Comparison of ENCODE assay signal across 21 mouse cellular contexts in genomic region chrX:140303731-140304130, GRCm38 (mm10). TPM values are rescaled to one million over a fixed set of nuclear protein-coding genes. Genes with fewer than 3 reads are reported as not detected.
DNase-seq lines count a peak whose midpoint lies in the region; ATAC-seq and TF ChIP-seq lines count a peak whose summit lies in the region.
"Had no signal": no experiment of that assay in that cellular context is flagged by ENCODE, and none has a peak within 500 bp of the region (broad histone marks: within the 10 kb centered on the region; RNA-seq: fewer than 3 reads in every experiment).

No protein-coding gene starts in this region.

- no peaks in the 10 kb centered on the region for H3K9me3 ChIP-seq in embryonic facial prominence, embryonic 11.5 days (replicated peaks; ENCODE audit: control insufficient read depth, low read length)
- H3K9me3 ChIP-seq in embryonic facial prominence, embryonic 10.5 days = no peaks in the 10 kb centered on the region
- H3K9me3 ChIP-seq in midbrain, postnatal 0 days (ENCODE audit: low read length) = no peaks in the 10 kb centered on the region
- H3K9me3 ChIP-seq in midbrain, embryonic 10.5 days (replicated peaks) = no peaks in the 10 kb centered on the region
- no peaks in the 10 kb centered on the region for H3K9me3 ChIP-seq in limb, embryonic 13.5 days
- H3K9me3 ChIP-seq: forebrain, embryonic 13.5 days; heart, embryonic 12.5 days; hindbrain, embryonic 10.5 days; intestine, embryonic 15.5 days had no signal

- 40% methylated on average over 4 of the region's 4 CpGs for WGBS in embryonic facial prominence, embryonic 11.5 days
- 53% methylated on average over 4 of the region's 4 CpGs for WGBS in embryonic facial prominence, embryonic 10.5 days
- WGBS in midbrain, postnatal 0 days = 66% methylated on average over 4 of the region's 4 CpGs
- 74% methylated on average over 4 of the region's 4 CpGs for WGBS in midbrain, embryonic 10.5 days
- WGBS in limb, embryonic 13.5 days = 37% methylated on average over 4 of the region's 4 CpGs

- no peak overlapping the region for H3K27ac ChIP-seq in embryonic facial prominence, embryonic 11.5 days (replicated peaks; ENCODE audit: low read depth, low read length)
- no peak overlapping the region for H3K27ac ChIP-seq in embryonic facial prominence, embryonic 10.5 days (replicated peaks)
- H3K27ac ChIP-seq in midbrain, postnatal 0 days (ENCODE audit: low read depth, low read length) = no peak overlapping the region
- no peak overlapping the region for H3K27ac ChIP-seq in midbrain, embryonic 10.5 days (replicated peaks)
- no peak overlapping the region for H3K27ac ChIP-seq in limb, embryonic 13.5 days
- H3K27ac ChIP-seq: forebrain, embryonic 13.5 days; gastrocnemius, adult 2 months; hindbrain, embryonic 10.5 days; intestine, embryonic 15.5 days had no signal

- H3K4me1 ChIP-seq in embryonic facial prominence, embryonic 11.5 days (ENCODE audit: control insufficient read depth, insufficient read depth, low read length) = no peaks in the 10 kb centered on the region
- no peaks in the 10 kb centered on the region for H3K4me1 ChIP-seq in embryonic facial prominence, embryonic 10.5 days
- no peaks in the 10 kb centered on the region for H3K4me1 ChIP-seq in midbrain, postnatal 0 days (ENCODE audit: insufficient read depth, low read length)
- no peaks in the 10 kb centered on the region for H3K4me1 ChIP-seq in midbrain, embryonic 10.5 days
- H3K4me1 ChIP-seq in limb, embryonic 13.5 days = no peaks in the 10 kb centered on the region
- H3K4me1 ChIP-seq: forebrain, embryonic 13.5 days; heart, embryonic 12.5 days; hindbrain, embryonic 10.5 days; intestine, embryonic 15.5 days had no signal

- no peaks in the 10 kb centered on the region for H3K36me3 ChIP-seq in embryonic facial prominence, embryonic 11.5 days (replicated peaks; ENCODE audit: control insufficient read depth, insufficient read depth, low read depth, low read length)
- H3K36me3 ChIP-seq in embryonic facial prominence, embryonic 10.5 days (replicated peaks) = no peaks in the 10 kb centered on the region
- H3K36me3 ChIP-seq in midbrain, postnatal 0 days (ENCODE audit: insufficient read depth, low read length) = no peaks in the 10 kb centered on the region
- no peaks in the 10 kb centered on the region for H3K36me3 ChIP-seq in midbrain, embryonic 10.5 days
- H3K36me3 ChIP-seq in limb, embryonic 13.5 days = no peaks in the 10 kb centered on the region
- H3K36me3 ChIP-seq: heart, embryonic 12.5 days; hindbrain, embryonic 10.5 days; intestine, embryonic 15.5 days had no signal

- no peak overlapping the region for H3K4me3 ChIP-seq in embryonic facial prominence, embryonic 11.5 days (ENCODE audit: low read depth, low read length)
- no peak overlapping the region for H3K4me3 ChIP-seq in embryonic facial prominence, embryonic 10.5 days
- no peak overlapping the region for H3K4me3 ChIP-seq in midbrain, postnatal 0 days (ENCODE audit: low read depth, low read length)
- no peak overlapping the region for H3K4me3 ChIP-seq in midbrain, embryonic 10.5 days
- H3K4me3 ChIP-seq in limb, embryonic 13.5 days = no peak overlapping the region
- H3K4me3 ChIP-seq: forebrain, embryonic 13.5 days; gastrocnemius, adult 2 months; heart, embryonic 12.5 days; hindbrain, embryonic 10.5 days; intestine, embryonic 15.5 days had no signal

- no peak overlapping the region for H3K4me2 ChIP-seq in embryonic facial prominence, embryonic 11.5 days (ENCODE audit: low read depth, low read length)
- H3K4me2 ChIP-seq in midbrain, postnatal 0 days (ENCODE audit: low read depth, low read length, poor library complexity, severe bottlenecking) = no peak overlapping the region
- no peak overlapping the region for H3K4me2 ChIP-seq in limb, embryonic 13.5 days (replicated peaks)
- H3K4me2 ChIP-seq: forebrain, embryonic 13.5 days; heart, embryonic 12.5 days; intestine, embryonic 15.5 days had no signal

- ATAC-seq in embryonic facial prominence, embryonic 11.5 days (replicated peaks; ENCODE audit: insufficient number of reproducible peaks, low FRiP score, low TSS enrichment, low read depth) = peak; percentile 67; the same call in 1 of the 2 replicates
- ATAC-seq in midbrain, postnatal 0 days (ENCODE audit: low FRiP score) = no peak; the same call in 1 of the 2 replicates
- peak; percentile 66; the same call in 1 of the 2 replicates for ATAC-seq in limb, embryonic 13.5 days (ENCODE audit: low FRiP score, low read depth)
- ATAC-seq: forebrain, embryonic 13.5 days; forebrain, postnatal 0 days; intestine, embryonic 15.5 days had no signal

- H3K27me3 ChIP-seq in embryonic facial prominence, embryonic 11.5 days (ENCODE audit: control insufficient read depth, insufficient read depth, low read length) = no peaks in the 10 kb centered on the region
- peaks cover 85% of the 10 kb centered on the region for H3K27me3 ChIP-seq in embryonic facial prominence, embryonic 10.5 days (replicated peaks; ENCODE audit: low read depth, poor library complexity, severe bottlenecking)
- H3K27me3 ChIP-seq in midbrain, postnatal 0 days (ENCODE audit: insufficient read depth, low read length) = peaks cover 4% of the 10 kb centered on the region; the same call in 1 of the 2 replicates
- H3K27me3 ChIP-seq in midbrain, embryonic 10.5 days (ENCODE audit: low read depth, poor library complexity, severe bottlenecking) = peaks cover 96% of the 10 kb centered on the region
- peaks cover 26% of the 10 kb centered on the region; the same call in 1 of the 2 replicates for H3K27me3 ChIP-seq in limb, embryonic 13.5 days

- TF ChIP-seq CTCF in midbrain, postnatal 0 days (IDR thresholded peaks at IDR 0.05) = no peak

- DNase-seq in embryonic facial prominence, embryonic 11.5 days (ENCODE audit: low spot score) = peak; percentile 68
- DNase-seq in embryonic facial prominence, embryonic 10.5 days (ENCODE audit: low spot score) = no peak
- DNase-seq in midbrain, postnatal 0 days (ENCODE audit: low spot score) = peak; percentile 33
- DNase-seq in midbrain, embryonic 10.5 days (ENCODE audit: low spot score) = no peak
- no peak for DNase-seq in thymus, postnatal 14 days
- no peak for DNase-seq in urinary bladder, postnatal 25 days (ENCODE audit: low spot score)
- DNase-seq: adrenal gland, postnatal 14 days; cerebellum, adult 18-20 months; cerebellum, adult 9-11 months; cerebellum, postnatal 36 days; forebrain, postnatal 0 days; gastrocnemius, adult 2 months; gastrocnemius, postnatal 25 days had no signal

- no peak overlapping the region for H3K9ac ChIP-seq in embryonic facial prominence, embryonic 11.5 days (replicated peaks; ENCODE audit: low read length)
- H3K9ac ChIP-seq in midbrain, postnatal 0 days (replicated peaks; ENCODE audit: low read length, poor library complexity, severe bottlenecking) = no peak overlapping the region
- H3K9ac ChIP-seq in limb, embryonic 13.5 days = no peak overlapping the region
- H3K9ac ChIP-seq: forebrain, embryonic 13.5 days; forebrain, postnatal 0 days; heart, embryonic 12.5 days; intestine, embryonic 15.5 days had no signal

RNA-seq across cellular contexts. Expression of gene Frmpd3, which starts 38.3 kb away (rescaled TPM):
- 0.56 and 0.62 TPM in 2 replicates for polyA plus RNA-seq in embryonic facial prominence, embryonic 11.5 days (2014; fragmentation: Nextera tagmentation; extraction: Ambion mirVana)
- 0.10 and 0.37 TPM in 2 replicates for polyA plus RNA-seq in embryonic facial prominence, embryonic 10.5 days (2016; fragmentation: Nextera tagmentation; extraction: Ambion mirVana)
- total RNA-seq in midbrain, postnatal 0 days (2014; rRNA removed) = 13.0 and 14.4 TPM in 2 replicates
- polyA plus RNA-seq in midbrain, postnatal 0 days (2015; fragmentation: Nextera tagmentation; extraction: Ambion mirVana) = 3.6 and 4.4 TPM in 2 replicates
- polyA plus RNA-seq in midbrain, embryonic 10.5 days (2016; fragmentation: Nextera tagmentation; extraction: Ambion mirVana) = 0.59 and 1.0 TPM in 2 replicates
- polyA plus RNA-seq in limb, embryonic 13.5 days (2015; fragmentation: Nextera tagmentation; extraction: Ambion mirVana) = 0.27 and 0.32 TPM in 2 replicates
- total RNA-seq: gastrocnemius, adult 2 months; gastrocnemius, postnatal 25 days; granulocyte monocyte progenitor cell, adult 5-6 weeks; MEL had no signal
- polyA plus RNA-seq: C2C12; intestine, embryonic 15.5 days had no signal

Comparison
In these comparisons a context has a peak if more than half of its experiments do, and no peak if none do; other contexts are left out.
1. DNase-seq: peak in embryonic facial prominence, embryonic 11.5 days (single experiment) and midbrain, postnatal 0 days (single experiment); none in embryonic facial prominence, embryonic 10.5 days (single experiment), midbrain, embryonic 10.5 days (single experiment), thymus, postnatal 14 days (single experiment) and urinary bladder, postnatal 25 days (single experiment).